Mouse (Mus musculus) midbrain, embryonic 13.5 days (tissue): Measurements from ENCODE around the gene Ttc39d. TPM values are rescaled to one million over a fixed set of nuclear protein-coding genes. Genes with fewer than 3 reads are reported as not detected.

Experiments used
- ATAC-seq: fragments of 200-750 bp; cut with Nextera tagmentation; 2 replicates; pipeline ENCODE4 v1.8.0; 2017; ENCODE audit warnings: mild to moderate bottlenecking, moderate TSS enrichment, moderate library complexity
- H3K27ac ChIP-seq: fragments of 300-500 bp; sonication (generic); 2 replicates; pipeline ENCODE4 v1.5.1; 2015; ENCODE audit warnings: inconsistent platforms, mild to moderate bottlenecking, moderate library complexity
- H3K27me3 ChIP-seq: fragments of 300-500 bp; sonication (generic); 2 replicates; pipeline ENCODE4 v1.6.1; 2015; ENCODE audit warnings: mild to moderate bottlenecking, inconsistent platforms
- H3K36me3 ChIP-seq: fragments of 300-500 bp; sonication (generic); 2 replicates; pipeline ENCODE4 v1.6.1; 2015; ENCODE audit warnings: mild to moderate bottlenecking, inconsistent platforms
- H3K4me1 ChIP-seq: fragments of 300-500 bp; sonication (generic); replicated peaks from 2 replicates; pipeline ENCODE4 v1.6.1; 2015; ENCODE audit warnings: inconsistent platforms
- H3K4me2 ChIP-seq: fragments of 300-500 bp; sonication (generic); replicated peaks from 2 replicates; pipeline ENCODE4 v1.6.1; 2015; ENCODE audit warnings: moderate library complexity, mild to moderate bottlenecking, inconsistent platforms
- H3K4me3 ChIP-seq: fragments of 300-500 bp; sonication (generic); replicated peaks from 2 replicates; pipeline ENCODE4 v1.5.1; 2015; ENCODE audit warnings: mild to moderate bottlenecking, inconsistent platforms
- H3K9ac ChIP-seq: fragments of 300-500 bp; sonication (generic); replicated peaks from 2 replicates; pipeline ENCODE4 v1.6.1; 2015; ENCODE audit warnings: mild to moderate bottlenecking, inconsistent platforms
- H3K9me3 ChIP-seq: fragments of 300-500 bp; sonication (generic); 2 replicates; pipeline ENCODE4 v1.6.1; 2016; ENCODE audit warnings: mild to moderate bottlenecking, inconsistent platforms
- WGBS: fragments of 180-500 bp; shearing (Covaris S2); methylation state at CpG from one replicate; pipeline ENCODE4 v1.1.7; 2015; 5-methylcytosine and 5-hydroxymethylcytosine counted together
- polyA plus RNA-seq: library from polyadenylated mRNA; unstranded; fragments of >200 nt; fragmentation: Nextera tagmentation; extraction: Ambion mirVana; gene quantifications from 2 replicates; pipeline ENCODE4 v1.2.1, GENCODE M21; 2015

The Ttc39d gene
- polyA plus RNA-seq, 1 experiment from 2014 or later = 0.07 TPM

DNA sequence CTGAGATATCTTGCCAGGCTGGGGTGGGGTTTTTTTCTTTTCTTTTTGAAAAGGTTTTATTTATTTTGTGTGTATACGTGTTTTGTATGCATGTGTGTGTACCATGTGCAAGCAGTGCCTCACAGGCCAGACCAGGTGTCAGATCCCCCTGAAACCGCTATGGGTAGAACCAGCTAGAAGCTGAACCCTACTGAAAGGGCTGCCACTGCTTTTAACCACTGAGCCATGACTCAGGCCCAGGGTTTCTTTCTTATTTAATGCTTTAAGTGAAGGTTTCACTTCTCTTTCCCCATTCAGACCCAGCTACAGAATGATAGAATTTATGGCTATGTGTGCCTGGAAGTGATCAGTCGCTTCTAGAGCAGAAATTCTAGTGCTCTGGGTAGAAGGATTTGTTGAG, 29.5 kb downstream of the Ttc39d start:
- Histone ChIP-seq H3K9me3 (no peaks in the 10 kb centered on the region), H3K36me3 (peaks cover 55% of the 10 kb centered on the region), H3K4me3 (no peak overlapping the region), H3K9ac (no peak overlapping the region), H3K27me3 (no peaks in the 10 kb centered on the region), H3K4me2 (no peak overlapping the region), H3K4me1 (no peaks in the 10 kb centered on the region), H3K27ac (no peak overlapping the region)
- no peak for ATAC-seq
- WGBS = 99% methylated on average over 3 of the region's 3 CpGs

DNA sequence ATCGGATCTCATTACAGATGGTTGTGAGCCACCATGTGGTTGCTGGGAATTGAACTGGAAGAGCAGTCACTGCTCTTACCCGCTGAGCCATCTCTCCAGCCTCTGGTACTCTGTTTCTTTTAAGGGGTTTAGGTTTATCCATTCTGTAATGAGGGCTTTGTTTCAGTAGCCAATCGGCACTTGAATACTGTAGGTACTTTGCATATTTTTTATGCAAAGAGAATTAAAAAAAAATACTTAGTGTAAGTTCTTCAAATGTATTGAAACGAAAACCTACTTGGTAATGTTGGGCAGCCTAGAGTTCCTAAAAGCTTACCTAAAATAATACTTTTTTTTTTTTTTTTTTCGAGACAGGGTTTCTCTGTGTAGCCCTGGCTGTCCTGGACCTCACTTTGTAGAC, 30.2 kb downstream of the Ttc39d start:
- Histone ChIP-seq H3K27ac (no peak overlapping the region), H3K4me2 (no peak overlapping the region), H3K4me3 (no peak overlapping the region), H3K36me3 (peaks cover 62% of the 10 kb centered on the region), H3K27me3 (no peaks in the 10 kb centered on the region), H3K4me1 (no peaks in the 10 kb centered on the region), H3K9ac (no peak overlapping the region), H3K9me3 (no peaks in the 10 kb centered on the region)
- no peak for ATAC-seq
- WGBS = 91% methylated on average over 5 of the region's 5 CpGs

DNA sequence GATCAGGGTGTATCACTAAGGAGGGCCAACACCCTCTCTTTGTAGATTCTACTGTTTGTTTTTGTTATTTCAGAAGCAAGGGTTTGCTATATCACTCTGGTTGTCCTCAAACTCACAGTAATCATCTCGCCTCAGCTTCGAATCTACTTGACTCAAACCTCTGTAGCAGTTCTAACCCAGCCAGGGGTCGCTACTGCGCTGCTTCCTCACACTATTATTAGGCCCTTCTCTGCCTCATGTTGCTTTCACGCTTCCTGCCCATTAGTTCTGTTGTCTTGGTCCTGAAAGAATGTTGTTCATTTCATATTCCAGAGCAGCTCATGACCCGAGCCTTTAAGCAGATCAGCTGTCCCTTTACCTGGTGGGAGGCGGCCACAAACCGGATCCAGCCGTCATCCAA, 34.3 kb downstream of the Ttc39d start:
- no peak for ATAC-seq
- Histone ChIP-seq H3K4me3 (no peak overlapping the region), H3K36me3 (peaks cover 88% of the 10 kb centered on the region), H3K27me3 (no peaks in the 10 kb centered on the region), H3K9me3 (no peaks in the 10 kb centered on the region), H3K9ac (no peak overlapping the region), H3K4me1 (no peaks in the 10 kb centered on the region), H3K27ac (no peak overlapping the region), H3K4me2 (no peak overlapping the region)
- 89% methylated on average over 9 of the region's 9 CpGs for WGBS

DNA sequence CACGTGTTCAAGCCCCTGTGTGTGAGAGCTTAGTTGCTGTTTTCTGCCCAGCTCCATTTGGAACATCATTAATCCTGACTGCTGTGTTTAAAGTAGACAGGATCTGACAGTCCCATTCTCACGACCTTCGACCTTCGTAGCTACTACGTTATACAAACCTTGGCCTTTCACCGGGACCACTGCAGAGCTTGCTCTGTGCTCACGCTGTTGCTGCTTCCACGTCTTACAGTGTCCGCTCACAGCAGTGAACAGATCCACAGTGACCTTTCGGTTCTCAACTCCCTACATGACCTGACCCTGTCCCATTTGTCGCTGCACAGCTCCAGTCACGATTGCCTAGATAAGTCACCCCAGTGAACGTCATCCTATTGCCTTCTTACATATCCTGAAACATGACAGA, 35.9 kb downstream of the Ttc39d start:
- no peak for ATAC-seq
- Histone ChIP-seq H3K36me3 (peaks cover 95% of the 10 kb centered on the region), H3K27me3 (no peaks in the 10 kb centered on the region), H3K4me2 (no peak overlapping the region), H3K9ac (no peak overlapping the region), H3K4me1 (no peaks in the 10 kb centered on the region), H3K4me3 (no peak overlapping the region), H3K9me3 (no peaks in the 10 kb centered on the region), H3K27ac (no peak overlapping the region)
- 76% methylated on average over 13 of the region's 13 CpGs for WGBS

DNA sequence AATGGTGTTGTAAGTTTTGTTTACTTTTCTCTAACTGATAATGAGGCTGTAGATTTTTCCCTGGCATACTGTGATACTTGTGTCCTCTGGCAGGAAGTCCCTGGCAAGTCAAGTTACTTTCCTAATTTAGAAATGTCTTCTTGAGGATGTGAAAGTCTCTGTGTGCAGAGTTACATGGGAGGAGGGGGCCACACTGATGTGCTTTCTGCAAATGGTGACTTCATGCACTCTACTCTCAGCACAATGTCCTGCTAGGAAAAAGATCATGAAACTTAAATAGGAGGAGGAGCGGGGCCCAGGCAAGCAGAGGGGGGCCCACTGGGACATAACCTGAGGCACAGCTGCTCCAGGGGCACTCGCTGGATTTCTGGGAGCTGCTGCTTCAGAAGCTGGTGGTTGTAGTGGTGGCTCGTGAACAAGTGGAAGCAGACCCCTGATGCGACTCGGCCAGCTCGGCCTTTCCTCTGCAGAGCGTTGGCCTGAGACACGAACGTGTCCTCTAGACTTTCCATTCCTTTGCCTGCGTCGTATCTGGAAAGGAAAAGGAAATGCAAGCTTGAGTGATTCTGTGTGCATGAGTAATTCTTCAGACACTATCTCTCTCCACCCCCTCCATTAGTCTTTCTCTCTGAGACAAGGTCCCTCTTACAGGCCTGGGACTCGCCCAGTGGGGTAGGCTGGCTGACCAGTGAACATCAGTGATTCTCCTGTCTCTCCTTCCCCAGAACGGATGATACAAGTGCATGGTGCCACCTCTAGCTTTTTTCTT, 45.7 kb downstream of the Ttc39d start:
- no peak overlapping the region for H3K9ac ChIP-seq
- no peaks in the 10 kb centered on the region for H3K4me1 ChIP-seq
- no peak for ATAC-seq
- H3K36me3 ChIP-seq = peaks cover 98% of the 10 kb centered on the region
- H3K9me3 ChIP-seq = no peaks in the 10 kb centered on the region
- H3K27me3 ChIP-seq = no peaks in the 10 kb centered on the region
- H3K4me3 ChIP-seq = no peak overlapping the region
- no peak overlapping the region for H3K4me2 ChIP-seq
- WGBS = 75% methylated on average over 13 of the region's 13 CpGs
- no peak overlapping the region for H3K27ac ChIP-seq

DNA sequence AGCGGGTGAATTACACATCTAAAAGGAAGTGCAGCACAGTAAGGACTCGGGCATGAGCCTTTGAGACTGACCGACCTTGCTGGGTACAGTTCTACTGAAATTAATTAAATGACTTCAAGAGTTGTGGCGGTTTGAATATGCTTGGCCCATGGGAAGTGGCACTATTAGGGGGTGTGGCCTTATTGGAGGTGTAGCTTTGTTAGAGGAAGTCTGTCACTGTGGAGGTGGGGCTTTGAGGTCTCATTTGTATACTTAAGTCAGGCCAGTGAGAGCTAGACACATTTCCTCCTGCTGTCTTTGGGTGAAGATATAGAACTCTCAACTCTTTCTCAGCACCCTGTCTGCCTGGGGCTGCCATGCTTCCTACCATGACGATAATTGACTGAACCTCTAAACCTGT, 47.2 kb downstream of the Ttc39d start:
- peaks cover 98% of the 10 kb centered on the region for H3K36me3 ChIP-seq
- no peak overlapping the region for H3K4me3 ChIP-seq
- H3K4me2 ChIP-seq = no peak overlapping the region
- H3K27me3 ChIP-seq = no peaks in the 10 kb centered on the region
- no peaks in the 10 kb centered on the region for H3K9me3 ChIP-seq
- no peak overlapping the region for H3K9ac ChIP-seq
- WGBS = 96% methylated on average over 5 of the region's 5 CpGs
- H3K27ac ChIP-seq = no peak overlapping the region
- no peak for ATAC-seq
- H3K4me1 ChIP-seq = no peaks in the 10 kb centered on the region

DNA sequence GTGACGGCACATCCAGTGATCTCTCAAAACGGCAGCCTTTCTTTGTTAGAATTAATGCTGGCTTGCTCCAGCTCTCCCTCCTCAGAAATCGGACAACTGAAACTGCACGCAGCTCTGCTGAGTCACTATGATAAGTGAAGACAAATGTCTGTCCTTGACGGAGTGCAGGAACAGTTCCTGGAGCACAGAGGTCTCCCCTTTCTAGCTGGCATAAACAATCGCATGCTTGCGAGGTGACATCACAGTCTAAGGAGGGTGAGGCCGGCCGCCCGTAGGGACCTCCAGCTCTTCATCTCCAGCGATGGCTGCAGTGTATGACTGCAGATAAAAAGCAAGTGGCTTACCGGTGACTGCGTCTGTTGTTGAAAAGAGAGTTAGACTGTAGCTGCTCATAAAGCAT, 47.9 kb downstream of the Ttc39d start:
- Histone ChIP-seq H3K4me1 (no peaks in the 10 kb centered on the region), H3K4me3 (no peak overlapping the region)

DNA sequence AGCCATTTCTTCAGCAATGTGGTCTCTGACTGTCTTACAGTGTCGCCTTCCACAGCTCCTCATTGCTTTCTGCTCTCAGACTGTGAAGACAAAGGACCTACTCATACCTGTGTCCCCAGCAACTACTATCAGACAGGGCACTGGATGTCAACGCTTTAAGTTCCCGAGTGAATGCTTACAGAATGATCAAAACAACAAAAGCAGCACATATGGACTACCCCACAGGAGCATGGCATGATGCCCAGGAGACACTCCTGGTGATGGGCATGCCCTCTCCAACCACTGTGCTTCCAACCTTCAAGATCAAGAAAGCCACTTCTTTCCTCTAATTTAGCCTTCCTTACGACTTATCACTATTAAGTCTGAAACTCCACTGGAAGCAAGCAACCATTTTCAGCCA, 59.8 kb downstream of the Ttc39d start:
- 95% methylated on average over 4 of the region's 4 CpGs for WGBS
- no peaks in the 10 kb centered on the region for H3K9me3 ChIP-seq
- ATAC-seq = no peak
- H3K27ac ChIP-seq = no peak overlapping the region
- H3K4me3 ChIP-seq = no peak overlapping the region
- H3K4me2 ChIP-seq = no peak overlapping the region
- peaks cover 90% of the 10 kb centered on the region for H3K36me3 ChIP-seq
- no peak overlapping the region for H3K9ac ChIP-seq
- no peaks in the 10 kb centered on the region for H3K27me3 ChIP-seq
- H3K4me1 ChIP-seq = no peaks in the 10 kb centered on the region

More for the DNA sequence above, 47.9 kb downstream of the Ttc39d start:
- Histone ChIP-seq H3K9me3 (no peaks in the 10 kb centered on the region), H3K4me2 (no peak overlapping the region), H3K27ac (no peak overlapping the region), H3K9ac (no peak overlapping the region), H3K36me3 (peaks cover 98% of the 10 kb centered on the region), H3K27me3 (no peaks in the 10 kb centered on the region)
- no peak for ATAC-seq
- 71% methylated on average over 13 of the region's 13 CpGs for WGBS

Other genes starting within 250 kb of the Ttc39d start
- gene Hnrnpll, start 145.1 kb upstream of the Ttc39d start, polyA plus RNA-seq = 70.2 and 76.7 TPM in 2 replicates
- 2.5 and 2.6 TPM in 2 replicates for gene Galm, start 80.0 kb upstream of the Ttc39d start, polyA plus RNA-seq
- 565 and 592 TPM in 2 replicates for gene Srsf7, start 153 bp upstream of the Ttc39d start, polyA plus RNA-seq
- 24.3 and 25.7 TPM in 2 replicates for gene Gemin6, start 17.0 kb downstream of the Ttc39d start, polyA plus RNA-seq
- 47.2 and 47.9 TPM in 2 replicates for gene Morn2, start 82.7 kb downstream of the Ttc39d start, polyA plus RNA-seq
- gene Dhx57, start 83.0 kb downstream of the Ttc39d start, polyA plus RNA-seq = 39.2 and 41.1 TPM in 2 replicates
- gene Arhgef33, start 99.9 kb downstream of the Ttc39d start, polyA plus RNA-seq = 1.0 and 1.6 TPM in 2 replicates
- gene Gm10190, start 166.1 kb downstream of the Ttc39d start, polyA plus RNA-seq = 1.6 and 2.7 TPM in 2 replicates